Mouse (Mus musculus) hindbrain, embryonic 11.5 days (tissue): ENCODE results near the gene Sptlc2. TPM values are rescaled to one million over a fixed set of nuclear protein-coding genes. Genes with fewer than 3 reads are reported as not detected.
A peak's percentile ranks its signal among the peaks of the same experiment; 100 is the strongest.

Experiments used
- ATAC-seq: fragments of 200-750 bp; cut with Nextera tagmentation; 2 replicates; pipeline ENCODE4 v1.8.0; 2017; ENCODE audit warnings: mild to moderate bottlenecking, moderate TSS enrichment, moderate library complexity; ENCODE audit not compliant: low FRiP score
- DNase-seq: peaks from one replicate; pipeline ENCODE4 v3.0.0-alpha.2; 2015; ENCODE audit warnings: low spot score
- H3K27ac ChIP-seq: fragments of 300-500 bp; sonication (generic); 2 replicates; pipeline ENCODE4 v1.5.1; 2014; ENCODE audit warnings: mild to moderate bottlenecking, low read depth, low read length
- H3K27me3 ChIP-seq: fragments of 300-500 bp; sonication (generic); 2 replicates; pipeline ENCODE4 v1.6.1; 2014; ENCODE audit warnings: mild to moderate bottlenecking, low read length, moderate library complexity, mixed read lengths; ENCODE audit not compliant: control insufficient read depth, insufficient read depth
- H3K36me3 ChIP-seq: fragments of 300-500 bp; sonication (generic); 2 replicates; pipeline ENCODE4 v1.6.1; 2014; ENCODE audit warnings: mild to moderate bottlenecking, low read length, moderate library complexity, mixed read lengths; ENCODE audit not compliant: control insufficient read depth, insufficient read depth
- H3K4me1 ChIP-seq: fragments of 300-500 bp; sonication (generic); replicated peaks from 2 replicates; pipeline ENCODE4 v1.6.1; 2014; ENCODE audit warnings: low read length, mixed read lengths; ENCODE audit not compliant: control insufficient read depth, insufficient read depth
- H3K4me2 ChIP-seq: fragments of 300-500 bp; sonication (generic); replicated peaks from 2 replicates; pipeline ENCODE4 v1.6.1; 2014; ENCODE audit warnings: mild to moderate bottlenecking, low read depth, low read length
- H3K4me3 ChIP-seq: fragments of 300-500 bp; sonication (generic); 2 replicates; pipeline ENCODE4 v1.5.1; 2014; ENCODE audit warnings: low read depth, low read length
- H3K9ac ChIP-seq: fragments of 300-500 bp; sonication (generic); 2 replicates; pipeline ENCODE4 v1.6.1; 2014; ENCODE audit warnings: low read depth, low read length
- H3K9me3 ChIP-seq: fragments of 300-500 bp; sonication (generic); 2 replicates; pipeline ENCODE4 v1.6.1; 2016; ENCODE audit warnings: low read length; ENCODE audit not compliant: control insufficient read depth
- WGBS: fragments of 180-500 bp; shearing (Covaris S2); extraction: QIAGEN DNeasy Blood & Tissue Kit; methylation state at CpG from one replicate; pipeline ENCODE4 v1.1.7; 2014; 5-methylcytosine and 5-hydroxymethylcytosine counted together
- polyA plus RNA-seq: library from polyadenylated mRNA; unstranded; fragments of >200 nt; fragmentation: Nextera tagmentation; extraction: Ambion mirVana; gene quantifications from 2 replicates; pipeline ENCODE4 v1.2.1, GENCODE M21; 2014

Gene Sptlc2
- polyA plus RNA-seq, 1 experiment from 2014 or later, result 63.7 TPM

- Histone ChIP-seq H3K36me3 (no peaks in the 10 kb centered on the region), H3K27ac (no peak overlapping the region), H3K4me1 (no peaks in the 10 kb centered on the region), H3K27me3 (no peaks in the 10 kb centered on the region), H3K4me3 (no peak overlapping the region), H3K9me3 (no peaks in the 10 kb centered on the region), H3K9ac (no peak overlapping the region), H3K4me2 (no peak overlapping the region)
- 61% methylated on average over 6 of the region's 6 CpGs for WGBS
- ATAC-seq (no peak), DNase-seq (no peak)
These were observed 13.7 kb upstream of the Sptlc2 start for GRCm38 (mm10) chr12:87401883-87402282.

- no peak for ATAC-seq
- DNase-seq, result no peak
- no peaks in the 10 kb centered on the region for H3K36me3 ChIP-seq
- H3K27me3 ChIP-seq, result no peaks in the 10 kb centered on the region
- no peak overlapping the region for H3K9ac ChIP-seq
- no peak overlapping the region for H3K27ac ChIP-seq
- H3K9me3 ChIP-seq, result no peaks in the 10 kb centered on the region
- H3K4me3 ChIP-seq, result no peak overlapping the region
- H3K4me2 ChIP-seq, result no peak overlapping the region
- 86% methylated on average over 10 of the region's 10 CpGs for WGBS
- no peaks in the 10 kb centered on the region for H3K4me1 ChIP-seq
These were observed 11.1 kb upstream of the Sptlc2 start for GRCm38 (mm10) chr12:87399119-87399819.

- WGBS, result 67% methylated on average over 4 of the region's 4 CpGs
- H3K27ac ChIP-seq, result no peak overlapping the region
- no peak for ATAC-seq
- no peaks in the 10 kb centered on the region for H3K9me3 ChIP-seq
- H3K9ac ChIP-seq, result no peak overlapping the region
- H3K36me3 ChIP-seq, result no peaks in the 10 kb centered on the region
- no peaks in the 10 kb centered on the region for H3K27me3 ChIP-seq
- no peaks in the 10 kb centered on the region for H3K4me1 ChIP-seq
- no peak for DNase-seq
- H3K4me2 ChIP-seq, result no peak overlapping the region
- no peak overlapping the region for H3K4me3 ChIP-seq
These were observed 9.8 kb upstream of the Sptlc2 start for GRCm38 (mm10) chr12:87397811-87398417.

GRCm38 (mm10) chr12:87397126-87397525, 9.0 kb upstream of the Sptlc2 start:
- 88% methylated on average over 3 of the region's 4 CpGs for WGBS

GRCm38 (mm10) chr12:87394316-87394715, 6.2 kb upstream of the Sptlc2 start:
- Histone ChIP-seq H3K36me3 (no peaks in the 10 kb centered on the region), H3K4me3 (no peak overlapping the region), H3K9me3 (no peaks in the 10 kb centered on the region), H3K9ac (no peak overlapping the region), H3K4me1 (no peaks in the 10 kb centered on the region), H3K27ac (no peak overlapping the region), H3K27me3 (no peaks in the 10 kb centered on the region), H3K4me2 (no peak overlapping the region)
- no peak for DNase-seq
- 87% methylated on average over 6 of the region's 6 CpGs for WGBS
- no peak for ATAC-seq

More at GRCm38 (mm10) chr12:87397126-87397525, 9.0 kb upstream of the Sptlc2 start:
- H3K9me3 ChIP-seq, result no peaks in the 10 kb centered on the region
- H3K9ac ChIP-seq, result no peak overlapping the region
- no peak for ATAC-seq
- no peaks in the 10 kb centered on the region for H3K36me3 ChIP-seq
- no peak overlapping the region for H3K4me3 ChIP-seq
- DNase-seq, result no peak
- no peaks in the 10 kb centered on the region for H3K4me1 ChIP-seq
- H3K27me3 ChIP-seq, result no peaks in the 10 kb centered on the region
- H3K27ac ChIP-seq, result no peak overlapping the region
- no peak overlapping the region for H3K4me2 ChIP-seq

- DNase-seq, result no peak
- no peaks in the 10 kb centered on the region for H3K9me3 ChIP-seq
- H3K4me1 ChIP-seq, result no peaks in the 10 kb centered on the region
- no peak overlapping the region for H3K9ac ChIP-seq
- H3K27ac ChIP-seq, result no peak overlapping the region
- WGBS, result 84% methylated on average over 4 of the region's 4 CpGs
- H3K4me3 ChIP-seq, result no peak overlapping the region
- H3K4me2 ChIP-seq, result no peak overlapping the region
- no peaks in the 10 kb centered on the region for H3K27me3 ChIP-seq
- H3K36me3 ChIP-seq, result no peaks in the 10 kb centered on the region
- ATAC-seq, result no peak
These were observed 5.4 kb upstream of the Sptlc2 start for GRCm38 (mm10) chr12:87393447-87394145.

GRCm38 (mm10) chr12:87391355-87391754, 3.2 kb upstream of the Sptlc2 start:
- no peak overlapping the region for H3K9ac ChIP-seq
- H3K4me2 ChIP-seq, result no peak overlapping the region
- no peaks in the 10 kb centered on the region for H3K4me1 ChIP-seq
- H3K27ac ChIP-seq, result no peak overlapping the region
- H3K36me3 ChIP-seq, result no peaks in the 10 kb centered on the region
- no peak for DNase-seq
- H3K4me3 ChIP-seq, result no peak overlapping the region
- no peaks in the 10 kb centered on the region for H3K27me3 ChIP-seq
- H3K9me3 ChIP-seq, result no peaks in the 10 kb centered on the region
- no peak for ATAC-seq

- no peak for ATAC-seq
- no peaks in the 10 kb centered on the region for H3K4me1 ChIP-seq
- H3K9ac ChIP-seq, result no peak overlapping the region
- H3K4me3 ChIP-seq, result no peak overlapping the region
- H3K36me3 ChIP-seq, result no peaks in the 10 kb centered on the region
- H3K4me2 ChIP-seq, result peak overlapping the region; percentile 41
- no peak overlapping the region for H3K27ac ChIP-seq
- H3K27me3 ChIP-seq, result no peaks in the 10 kb centered on the region
- H3K9me3 ChIP-seq, result no peaks in the 10 kb centered on the region
- DNase-seq, result no peak
- 80% methylated on average over 3 of the region's 3 CpGs for WGBS
These were observed 1.1 kb upstream of the Sptlc2 start for GRCm38 (mm10) chr12:87389231-87389630.
